In the genomic region with DNA sequence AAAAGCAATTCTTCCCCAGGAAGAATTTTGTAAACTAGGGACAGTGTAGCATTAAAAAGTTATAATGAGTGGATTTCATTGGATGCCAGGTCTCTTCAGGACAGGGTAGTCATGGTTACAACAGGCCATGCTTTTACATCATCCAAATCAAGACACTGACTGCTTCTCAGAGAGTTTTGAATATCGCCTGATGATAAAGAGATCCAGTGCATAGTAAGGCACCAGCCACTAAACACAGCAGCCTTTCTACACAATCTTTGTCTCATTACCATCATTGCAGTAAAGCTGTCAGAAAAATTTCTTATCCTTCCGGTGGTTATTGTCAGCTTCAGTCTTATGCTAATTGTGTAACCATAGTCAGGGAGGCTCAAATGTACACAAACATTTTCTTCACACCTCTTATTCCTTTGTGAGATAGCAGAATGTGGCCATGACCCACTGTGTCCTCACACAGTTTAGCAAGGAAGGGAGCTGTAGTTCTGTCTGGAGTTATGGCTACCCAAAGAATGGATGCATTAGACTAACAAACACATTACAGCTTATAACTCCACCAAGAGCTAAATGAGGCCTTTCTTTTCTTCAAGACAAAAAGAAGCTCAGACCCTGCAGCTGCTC, we compare ENCODE assay signal across 29 mouse cellular contexts.
A peak's percentile ranks its signal among the peaks of the same experiment; 100 is the strongest.
DNase-seq lines count a peak whose midpoint lies in the region; ATAC-seq and TF ChIP-seq lines count a peak whose summit lies in the region.
"Had no signal": no experiment of that assay in that cellular context is flagged by ENCODE, and none has a peak within 500 bp of the region (broad histone marks: within the 10 kb centered on the region; RNA-seq: fewer than 3 reads in every experiment).

No protein-coding gene starts in this region.

- no peak overlapping the region for H3K9ac ChIP-seq in hindbrain, embryonic 11.5 days (ENCODE audit: low read depth, low read length)
- no peak overlapping the region for H3K9ac ChIP-seq in midbrain, embryonic 14.5 days (replicated peaks; ENCODE audit: low read length)
- no peak overlapping the region for H3K9ac ChIP-seq in midbrain, postnatal 0 days (replicated peaks; ENCODE audit: low read length, poor library complexity, severe bottlenecking)
- no peak overlapping the region for H3K9ac ChIP-seq in stomach, postnatal 0 days (ENCODE audit: low read length)
- H3K9ac ChIP-seq: kidney, embryonic 15.5 days; limb, embryonic 13.5 days; lung, embryonic 15.5 days had no signal

- H3K27ac ChIP-seq in hindbrain, embryonic 11.5 days (ENCODE audit: low read depth, low read length), result no peak overlapping the region
- no peak overlapping the region for H3K27ac ChIP-seq in hindbrain, embryonic 10.5 days
- no peak overlapping the region for H3K27ac ChIP-seq in midbrain, embryonic 14.5 days (replicated peaks; ENCODE audit: low read depth, low read length)
- no peak overlapping the region for H3K27ac ChIP-seq in midbrain, postnatal 0 days (ENCODE audit: low read depth, low read length)
- no peak overlapping the region for H3K27ac ChIP-seq in stomach, postnatal 0 days (replicated peaks)
- H3K27ac ChIP-seq: gastrocnemius, adult 2 months; kidney, embryonic 15.5 days; limb, embryonic 13.5 days; lung, embryonic 15.5 days had no signal

- H3K27me3 ChIP-seq in hindbrain, embryonic 11.5 days (ENCODE audit: control insufficient read depth, insufficient read depth, low read length), result no peaks in the 10 kb centered on the region
- no peaks in the 10 kb centered on the region for H3K27me3 ChIP-seq in hindbrain, embryonic 10.5 days (ENCODE audit: insufficient read depth, poor library complexity, severe bottlenecking)
- no peaks in the 10 kb centered on the region for H3K27me3 ChIP-seq in midbrain, embryonic 14.5 days (ENCODE audit: control insufficient read depth, insufficient read depth, low read length)
- H3K27me3 ChIP-seq in midbrain, postnatal 0 days (ENCODE audit: insufficient read depth, low read length), result no peaks in the 10 kb centered on the region
- H3K27me3 ChIP-seq in stomach, postnatal 0 days (ENCODE audit: control insufficient read depth, insufficient read depth, low read length), result no peaks in the 10 kb centered on the region
- H3K27me3 ChIP-seq: CH12.LX; kidney, embryonic 15.5 days; limb, embryonic 13.5 days; lung, embryonic 15.5 days had no signal

- DNase-seq in embryo, embryonic 10.5 days (ENCODE audit: low spot score), result peak; percentile 14
- no peak for DNase-seq in embryo, embryonic 11 days
- DNase-seq in hindbrain, embryonic 11.5 days (ENCODE audit: low spot score), result no peak
- no peak for DNase-seq in hindbrain, embryonic 10.5 days (ENCODE audit: low spot score)
- peak; percentile 6 for DNase-seq in midbrain, embryonic 14.5 days
- DNase-seq in midbrain, postnatal 0 days (ENCODE audit: low spot score), result no peak
- DNase-seq in mesoderm, embryonic 11.5 days (ENCODE audit: low read depth, low spot score), result peak; percentile 16
- DNase-seq in stomach, postnatal 0 days (ENCODE audit: low spot score), result no peak
- DNase-seq: adrenal gland, adult 2 months; adrenal gland, postnatal 36 days; cerebellum, adult 2 months; cerebellum, postnatal 14 days; gastrocnemius, adult 2 months; gastrocnemius, postnatal 36 days; heart, adult 18-20 months; heart, postnatal 36 days; kidney, adult 11 months; kidney, postnatal 25 days; right cerebral cortex, postnatal 4 days; thymus, adult 2 months; thymus, postnatal 36 days had no signal

- ATAC-seq in hindbrain, embryonic 11.5 days (ENCODE audit: low FRiP score), result peak; percentile 61
- peak; percentile 55 for ATAC-seq in midbrain, embryonic 14.5 days (ENCODE audit: low FRiP score, low TSS enrichment)
- no peak for ATAC-seq in midbrain, postnatal 0 days (ENCODE audit: low FRiP score)
- ATAC-seq in stomach, postnatal 0 days (ENCODE audit: low FRiP score, low TSS enrichment), result no peak
- ATAC-seq: activated CD4-positive, CD25-positive, alpha-beta regulatory T cell, adult 4 months; inflammation-experienced regulatory T-cells, adult 6 months had no signal

- no peak overlapping the region for H3K4me3 ChIP-seq in hindbrain, embryonic 11.5 days (ENCODE audit: low read depth, low read length)
- H3K4me3 ChIP-seq in hindbrain, embryonic 10.5 days, result no peak overlapping the region
- no peak overlapping the region for H3K4me3 ChIP-seq in midbrain, embryonic 14.5 days (replicated peaks; ENCODE audit: low read depth, low read length)
- H3K4me3 ChIP-seq in midbrain, postnatal 0 days (ENCODE audit: low read depth, low read length), result no peak overlapping the region
- no peak overlapping the region for H3K4me3 ChIP-seq in stomach, postnatal 0 days (ENCODE audit: low read depth, low read length)
- H3K4me3 ChIP-seq: gastrocnemius, adult 2 months; kidney, embryonic 15.5 days; limb, embryonic 13.5 days; lung, embryonic 15.5 days had no signal

- no peaks in the 10 kb centered on the region for H3K36me3 ChIP-seq in hindbrain, embryonic 11.5 days (ENCODE audit: control insufficient read depth, insufficient read depth, low read length)
- H3K36me3 ChIP-seq in hindbrain, embryonic 10.5 days, result no peaks in the 10 kb centered on the region
- no peaks in the 10 kb centered on the region for H3K36me3 ChIP-seq in midbrain, embryonic 14.5 days (ENCODE audit: control insufficient read depth, insufficient read depth, low read length)
- H3K36me3 ChIP-seq in midbrain, postnatal 0 days (ENCODE audit: insufficient read depth, low read length), result no peaks in the 10 kb centered on the region
- no peaks in the 10 kb centered on the region for H3K36me3 ChIP-seq in stomach, postnatal 0 days (ENCODE audit: control insufficient read depth, insufficient read depth, low read length)
- H3K36me3 ChIP-seq: kidney, embryonic 15.5 days; limb, embryonic 13.5 days; lung, embryonic 15.5 days had no signal

- no peaks in the 10 kb centered on the region for H3K4me1 ChIP-seq in hindbrain, embryonic 11.5 days (replicated peaks; ENCODE audit: control insufficient read depth, insufficient read depth, low read length)
- H3K4me1 ChIP-seq in hindbrain, embryonic 10.5 days (replicated peaks), result no peaks in the 10 kb centered on the region
- no peaks in the 10 kb centered on the region for H3K4me1 ChIP-seq in midbrain, embryonic 14.5 days (ENCODE audit: control insufficient read depth, insufficient read depth, low read length)
- H3K4me1 ChIP-seq in midbrain, postnatal 0 days (ENCODE audit: insufficient read depth, low read length), result no peaks in the 10 kb centered on the region
- no peaks in the 10 kb centered on the region for H3K4me1 ChIP-seq in stomach, postnatal 0 days (replicated peaks; ENCODE audit: control insufficient read depth, insufficient read depth)
- H3K4me1 ChIP-seq: kidney, embryonic 15.5 days; limb, embryonic 13.5 days; lung, embryonic 15.5 days had no signal

- WGBS in hindbrain, embryonic 11.5 days, result 52% methylated on average over 2 of the region's 2 CpGs
- WGBS in hindbrain, embryonic 10.5 days, result 53% methylated on average over 2 of the region's 2 CpGs
- WGBS in midbrain, embryonic 14.5 days, result 11% methylated on average over 2 of the region's 2 CpGs
- 20% methylated on average over 2 of the region's 2 CpGs for WGBS in midbrain, postnatal 0 days
- WGBS in stomach, postnatal 0 days, result 68% methylated on average over 2 of the region's 2 CpGs

- TF ChIP-seq EP300 in stomach, postnatal 0 days (optimal IDR thresholded peaks at IDR 0.05), result no peak

- no peak overlapping the region for H3K4me2 ChIP-seq in hindbrain, embryonic 11.5 days (replicated peaks; ENCODE audit: low read depth, low read length)
- no peak overlapping the region for H3K4me2 ChIP-seq in midbrain, embryonic 14.5 days (ENCODE audit: low read length)
- no peak overlapping the region for H3K4me2 ChIP-seq in midbrain, postnatal 0 days (ENCODE audit: low read depth, low read length, poor library complexity, severe bottlenecking)
- H3K4me2 ChIP-seq in stomach, postnatal 0 days (replicated peaks; ENCODE audit: low read depth), result no peak overlapping the region
- H3K4me2 ChIP-seq: heart, embryonic 11.5 days; kidney, embryonic 15.5 days; limb, embryonic 13.5 days; liver, embryonic 11.5 days; lung, embryonic 15.5 days had no signal

- no peaks in the 10 kb centered on the region for H3K9me3 ChIP-seq in hindbrain, embryonic 11.5 days (ENCODE audit: control insufficient read depth, low read length)
- H3K9me3 ChIP-seq in hindbrain, embryonic 10.5 days, result no peaks in the 10 kb centered on the region
- no peaks in the 10 kb centered on the region for H3K9me3 ChIP-seq in midbrain, embryonic 14.5 days (ENCODE audit: control insufficient read depth, low read length)
- no peaks in the 10 kb centered on the region for H3K9me3 ChIP-seq in midbrain, postnatal 0 days (ENCODE audit: low read length)
- no peaks in the 10 kb centered on the region for H3K9me3 ChIP-seq in stomach, postnatal 0 days (ENCODE audit: control insufficient read depth, low read length)
- H3K9me3 ChIP-seq: kidney, embryonic 15.5 days; limb, embryonic 13.5 days; lung, embryonic 15.5 days had no signal

- no peak for TF ChIP-seq CTCF in midbrain, postnatal 0 days (IDR thresholded peaks at IDR 0.05)
- TF ChIP-seq CTCF in stomach, postnatal 0 days (IDR thresholded peaks at IDR 0.05; ENCODE audit: low read depth), result no peak

Comparison
In these comparisons a context has a peak if more than half of its experiments do, and no peak if none do; other contexts are left out.
1. DNase-seq: peak in embryo, embryonic 10.5 days (single experiment), midbrain, embryonic 14.5 days (single experiment) and mesoderm, embryonic 11.5 days (single experiment); none in embryo, embryonic 11 days (single experiment), hindbrain, embryonic 11.5 days (single experiment), hindbrain, embryonic 10.5 days (single experiment), midbrain, postnatal 0 days (single experiment) and stomach, postnatal 0 days (single experiment).
2. ATAC-seq: peak in hindbrain, embryonic 11.5 days (single experiment) and midbrain, embryonic 14.5 days (single experiment); none in midbrain, postnatal 0 days (single experiment) and stomach, postnatal 0 days (single experiment).